Mouse (Mus musculus) kidney, postnatal 25 days (tissue): ENCODE data around the gene Fam178b.
"Not testable (repeated sequence)": the region's sequence is repeated elsewhere in the genome, so short reads cannot be mapped to it uniquely, and the experiment has no call there.

Experiments used
- DNase-seq, 2 experiments: peaks; one replicate each; pipeline ENCODE4 v3.0.0; 2021; ENCODE audit warnings: mixed read lengths in 2 of 2

Gene Fam178b

DNA sequence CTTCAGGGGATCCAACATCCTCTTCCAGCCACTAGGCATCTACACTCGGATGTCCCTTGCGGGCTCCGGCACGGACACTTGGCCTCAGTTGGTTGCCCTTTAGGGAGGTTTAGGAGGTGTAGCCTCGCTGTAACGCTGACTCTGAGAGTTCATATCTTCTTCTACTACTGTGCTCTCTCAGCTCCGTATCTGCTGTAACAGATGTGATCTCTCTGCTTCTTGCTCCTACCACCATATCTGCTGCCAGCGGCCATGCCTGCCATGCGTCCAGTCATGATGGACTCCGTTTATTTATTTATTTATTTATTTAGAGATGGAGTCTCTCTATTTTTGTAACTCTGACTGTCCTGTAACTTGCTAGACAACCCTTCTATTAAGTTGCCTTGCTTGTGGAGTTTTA is 11.7 kb downstream of the Fam178b start:
- DNase-seq = no peak

DNA sequence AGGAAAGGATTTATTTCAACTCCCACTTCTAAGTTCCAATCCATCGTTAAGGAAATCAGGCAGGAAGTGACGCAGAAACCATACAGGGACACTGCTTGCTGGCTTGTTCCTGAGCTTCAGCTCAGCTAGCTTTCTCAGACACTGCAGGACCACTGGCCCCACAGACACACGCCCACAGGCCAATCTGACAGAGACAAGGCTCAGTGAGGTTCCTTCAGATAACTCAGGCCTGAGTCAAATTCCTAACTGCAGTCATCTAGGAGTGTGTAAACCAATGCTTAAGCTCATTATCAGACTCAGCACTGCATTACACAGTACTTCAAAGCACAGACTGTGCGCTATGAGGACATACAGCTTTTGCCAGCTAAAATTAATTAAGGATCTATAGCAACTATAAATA is 12.7 kb downstream of the Fam178b start:
- DNase-seq = no peak

DNA sequence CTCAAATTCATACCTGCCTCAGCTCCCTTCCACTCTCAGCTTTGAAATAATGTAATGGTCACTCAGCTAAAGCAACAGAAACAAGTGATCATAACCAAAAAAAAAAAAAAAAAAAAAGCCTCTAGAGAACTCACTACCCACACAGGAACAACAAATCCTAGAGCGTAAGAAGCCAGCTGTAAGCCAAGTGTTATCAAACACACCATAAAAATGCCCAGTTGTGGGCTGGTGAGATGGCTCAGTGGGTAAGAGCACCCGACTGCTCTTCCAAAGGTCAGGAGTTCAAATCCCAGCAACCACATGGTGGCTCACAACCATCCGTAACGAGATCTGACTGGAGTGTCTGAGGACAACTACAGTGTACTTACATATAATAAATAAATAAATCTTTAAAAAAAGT is 15.0 kb downstream of the Fam178b start:
- not testable (repeated sequence) for DNase-seq

DNA sequence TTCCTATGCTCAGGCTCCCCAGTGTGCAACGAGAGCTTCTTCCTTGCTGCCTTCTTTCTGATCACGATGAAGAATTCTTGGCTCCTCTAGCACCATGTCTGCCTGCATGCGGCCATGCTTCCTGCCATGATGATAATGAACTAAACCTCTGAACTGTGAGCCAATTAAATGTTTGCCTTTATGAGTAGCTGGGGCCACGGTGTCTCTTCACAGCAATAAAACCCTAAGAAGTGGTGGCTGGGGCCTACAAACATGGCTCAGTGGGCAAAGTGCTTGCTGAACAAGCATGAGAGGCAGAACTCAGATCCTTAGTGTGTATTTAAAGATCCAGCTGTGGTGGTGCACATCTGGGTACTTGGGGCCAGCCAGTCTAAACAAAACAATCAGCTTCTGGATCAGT is 17.0 kb downstream of the Fam178b start:
- DNase-seq = no peak

DNA sequence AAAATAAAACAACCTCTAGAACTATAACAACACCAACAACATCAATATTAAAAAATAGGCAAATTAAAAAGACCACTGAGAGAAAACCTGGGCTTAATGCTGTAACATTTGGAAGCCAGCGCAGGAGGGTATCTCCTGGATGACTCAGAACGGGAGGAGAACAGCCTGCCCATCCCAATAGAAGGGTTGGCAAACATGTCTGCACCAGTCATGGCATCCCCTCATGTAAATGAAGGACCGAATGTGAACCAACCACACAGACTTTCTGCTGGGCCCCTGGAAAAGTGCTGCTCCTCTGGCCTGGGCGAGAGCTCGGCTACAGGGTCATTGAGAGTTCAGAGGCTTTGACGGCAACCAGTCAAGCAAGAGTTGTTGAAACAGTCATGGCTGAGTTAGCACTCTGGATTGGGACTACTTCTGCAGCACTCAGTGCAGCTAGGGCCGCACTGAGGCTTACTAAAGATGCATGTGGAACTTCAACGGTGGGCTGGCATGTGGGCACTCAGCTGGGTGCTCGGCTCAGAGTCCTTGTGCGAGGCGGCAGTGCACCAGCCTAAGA is 17.7 kb downstream of the Fam178b start:
- peak; percentile 18 to 40 for DNase-seq

DNA sequence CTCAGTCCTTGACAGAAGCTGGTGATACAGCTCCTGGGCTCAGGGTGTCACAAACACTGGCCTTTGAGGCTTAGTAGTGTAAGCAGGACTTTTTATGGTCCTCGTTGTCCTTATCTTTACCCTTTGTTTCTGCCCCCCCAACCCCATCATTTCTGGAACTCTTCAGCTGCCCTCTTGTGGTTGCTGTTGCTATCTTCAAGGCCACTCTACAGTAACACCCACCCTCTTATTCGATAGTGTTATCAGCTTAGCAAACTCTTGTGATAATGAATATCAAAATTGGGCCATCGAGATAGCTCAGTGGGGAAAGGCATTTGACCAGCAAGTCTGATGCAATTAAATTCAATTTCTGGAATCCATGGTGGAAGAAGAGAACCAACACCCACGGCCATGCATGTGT is 18.5 kb downstream of the Fam178b start:
- peak in 1 of 2 experiments; percentile 37 for DNase-seq

DNA sequence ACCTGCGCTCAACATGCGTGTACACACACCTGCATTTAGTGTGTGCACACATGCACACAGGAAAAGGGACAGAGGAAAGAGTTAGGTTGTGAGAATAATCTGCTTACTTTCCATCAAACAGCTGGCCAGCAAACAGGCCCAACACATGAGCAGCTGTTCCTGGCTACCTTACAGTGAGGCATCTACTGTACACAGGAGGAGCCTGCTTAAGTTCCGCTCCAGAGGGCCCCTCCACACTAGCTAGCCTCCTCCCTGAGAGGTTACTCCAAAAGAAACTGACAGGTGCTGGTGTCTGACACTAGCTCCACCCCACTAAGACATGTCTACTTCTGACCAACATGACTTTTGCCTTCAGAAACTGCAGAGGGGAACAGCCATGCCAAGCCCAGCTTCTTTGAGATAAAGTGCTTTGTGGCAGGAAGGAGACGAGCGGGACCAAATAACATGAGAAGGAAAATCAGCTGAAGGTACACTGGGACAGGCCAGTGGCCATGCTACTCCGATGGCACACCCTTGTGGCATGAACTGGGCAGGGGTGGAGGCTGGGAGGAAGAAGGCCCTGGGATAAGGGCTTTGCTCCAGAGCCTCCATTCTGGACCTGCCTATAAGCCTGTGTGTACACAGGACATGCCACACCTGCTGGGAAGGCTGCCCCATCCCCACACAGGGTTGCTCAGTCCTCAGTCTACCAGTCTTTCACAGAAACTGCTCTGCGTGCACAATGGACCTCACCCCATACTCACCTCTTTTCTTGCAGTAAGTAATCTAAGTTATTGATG is 24.2 kb downstream of the Fam178b start:
- DNase-seq = no peak

DNA sequence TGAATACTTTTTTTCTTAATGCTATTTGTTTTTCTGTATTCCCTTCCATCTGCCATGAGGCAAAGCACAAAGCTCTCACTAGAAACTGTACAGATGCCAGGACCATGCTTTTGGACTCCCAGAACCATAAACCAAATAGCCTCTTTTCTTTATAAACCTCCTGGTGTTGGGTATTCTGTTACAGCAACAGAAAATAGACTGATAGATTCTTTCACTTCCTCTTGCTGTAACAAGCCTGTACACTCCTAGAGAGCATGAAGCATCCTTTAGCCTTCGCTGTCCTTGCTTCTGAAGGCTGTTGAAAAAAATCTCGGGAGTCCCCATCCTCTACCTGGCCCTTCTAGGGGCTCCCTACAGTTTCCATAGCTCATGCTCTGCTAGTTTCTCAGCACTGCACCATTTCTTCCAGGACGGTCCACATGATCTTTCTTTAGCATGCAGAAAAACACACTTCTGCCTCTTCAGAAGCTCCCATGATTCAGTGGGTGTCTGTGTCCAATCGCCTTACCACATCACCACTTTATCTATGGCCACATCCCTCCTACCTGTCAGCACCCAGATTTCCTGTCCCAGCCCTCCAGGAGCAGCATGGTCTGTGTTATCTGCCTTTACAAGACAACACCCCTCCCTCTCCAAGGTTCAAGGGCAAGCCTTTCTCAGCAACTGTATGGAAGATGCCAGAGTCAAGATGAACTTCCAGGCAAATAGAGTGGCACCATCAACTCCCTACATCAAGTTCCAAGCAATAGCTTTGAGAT is 25.1 kb downstream of the Fam178b start:
- no peak for DNase-seq

DNA sequence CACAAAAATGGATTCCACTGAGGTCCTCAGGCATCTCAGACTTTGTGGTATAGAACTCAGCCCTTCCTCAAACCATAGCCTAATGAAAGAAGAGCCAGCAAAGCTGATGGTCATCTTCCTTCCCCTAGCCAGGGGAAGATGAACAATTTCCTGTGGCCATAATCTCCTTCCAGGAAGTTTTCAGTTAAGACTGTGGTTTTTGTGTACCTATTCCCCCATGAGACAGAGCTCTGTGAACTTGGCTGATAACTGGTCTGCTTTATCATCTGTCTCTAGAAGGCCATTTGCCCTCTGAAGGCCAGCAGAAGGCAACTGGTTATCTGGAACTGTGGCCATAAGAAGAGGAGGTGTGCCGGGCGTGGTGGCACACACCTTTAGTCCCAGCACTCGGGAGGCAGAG is 26.8 kb downstream of the Fam178b start:
- DNase-seq = no peak

DNA sequence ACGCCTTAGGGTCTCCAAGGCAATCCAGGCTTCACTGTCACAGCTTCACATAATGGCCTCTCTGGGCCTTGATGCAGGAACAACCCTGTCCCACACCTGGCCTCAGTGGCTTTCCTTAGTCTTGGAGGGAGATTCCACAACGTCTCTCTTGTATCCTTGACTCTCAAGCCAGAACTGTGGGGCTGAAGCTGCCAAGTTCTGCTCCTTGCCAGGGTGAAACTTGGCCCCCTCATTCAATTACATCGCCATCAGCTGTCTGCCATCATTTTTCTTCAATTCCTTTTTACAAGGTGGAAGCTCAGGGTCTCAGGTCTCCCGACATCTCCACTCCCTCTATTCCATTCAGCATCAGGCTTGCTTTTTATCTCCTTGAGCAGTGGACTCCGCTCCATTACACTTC is 27.9 kb downstream of the Fam178b start:
- no peak for DNase-seq

DNA sequence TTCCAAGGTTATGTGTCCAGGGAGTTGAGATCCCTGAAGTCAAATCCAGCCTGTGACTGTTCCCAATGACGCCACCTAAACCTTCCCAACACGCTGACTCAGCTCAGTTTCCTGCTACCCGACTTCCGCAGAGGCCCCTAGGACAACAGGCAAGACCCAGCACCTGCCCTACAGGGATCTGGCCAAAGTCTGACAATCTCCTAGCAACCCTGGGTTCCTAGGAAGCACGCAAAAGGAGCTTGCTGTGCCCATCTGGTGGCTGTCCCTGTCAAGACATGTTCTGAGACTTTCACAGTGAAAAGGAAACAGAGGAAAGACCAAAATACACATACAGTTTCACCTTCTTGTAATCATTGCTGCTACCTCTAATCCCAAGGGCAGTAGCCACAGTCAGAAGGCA is 35.4 kb downstream of the Fam178b start:
- peak in 1 of 2 experiments; percentile 49 for DNase-seq

DNA sequence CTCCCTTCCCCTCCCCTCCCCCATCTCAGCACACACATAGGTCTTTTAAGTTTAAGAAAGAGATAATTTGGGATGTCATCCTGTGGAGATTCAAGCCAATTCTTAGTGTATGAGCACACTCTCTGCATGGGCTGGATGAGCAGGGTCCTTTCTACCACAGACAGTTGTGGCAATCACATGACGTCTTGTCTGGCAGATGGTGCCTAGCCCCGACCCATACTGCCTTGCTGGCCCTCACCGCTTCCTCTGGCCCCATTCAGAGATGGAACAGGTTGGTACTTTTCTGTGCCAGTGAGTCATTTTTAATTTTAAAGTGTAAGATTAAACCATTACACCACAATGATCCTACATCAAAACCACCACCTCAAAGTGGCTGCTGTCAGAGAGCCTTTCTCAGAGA is 36.7 kb downstream of the Fam178b start:
- no peak for DNase-seq

DNA sequence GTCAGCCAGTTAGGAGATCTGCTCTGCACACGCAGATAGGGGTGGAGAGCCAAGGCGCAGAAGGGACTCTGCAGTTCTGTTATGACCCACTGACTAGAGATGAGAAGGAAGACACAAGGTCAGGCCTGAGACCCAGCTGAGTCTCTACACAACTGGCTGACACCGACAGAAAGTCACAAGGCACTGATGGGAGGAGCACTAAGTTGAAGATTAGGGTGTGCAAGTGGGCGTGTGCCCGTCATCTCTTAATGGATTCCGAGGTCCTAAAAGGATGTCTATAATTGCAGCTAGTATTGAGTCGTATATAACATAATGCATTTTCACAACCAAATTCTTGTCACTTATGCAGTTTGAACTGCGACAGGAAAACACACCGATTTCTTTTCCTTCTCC is 38.4 kb downstream of the Fam178b start:
- no peak for DNase-seq

DNA sequence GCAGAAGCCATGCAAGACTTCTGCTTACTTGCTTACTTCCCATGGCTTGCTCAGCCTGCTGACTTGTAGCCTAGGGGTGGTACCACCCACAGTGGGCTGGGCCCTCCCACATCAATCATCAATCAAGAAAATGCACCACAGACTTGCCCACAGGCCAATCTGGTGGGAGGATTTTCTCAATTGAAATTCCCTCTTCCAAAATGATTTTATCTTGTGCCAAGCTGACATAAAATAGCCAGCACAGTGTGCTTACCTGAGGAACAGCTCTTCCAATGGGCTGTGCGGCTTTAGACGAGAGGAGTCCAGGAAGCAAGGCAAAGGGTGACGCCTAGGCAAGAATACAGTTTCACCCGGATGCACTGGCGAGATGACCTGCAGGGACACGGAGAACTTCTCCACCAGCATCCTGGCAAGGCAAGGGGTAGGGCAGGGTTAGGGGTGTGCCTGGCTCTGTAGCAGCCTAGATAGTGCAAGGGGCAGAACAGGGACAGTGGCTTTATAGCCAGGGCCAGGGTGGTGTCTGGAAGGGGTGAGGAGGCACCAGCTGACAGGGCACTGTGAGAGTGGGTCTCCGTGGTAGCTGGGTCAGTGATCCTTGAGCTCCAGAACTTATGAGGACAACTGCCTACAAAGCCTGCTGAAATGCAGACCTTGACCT is 38.9 kb downstream of the Fam178b start:
- DNase-seq = no peak

DNA sequence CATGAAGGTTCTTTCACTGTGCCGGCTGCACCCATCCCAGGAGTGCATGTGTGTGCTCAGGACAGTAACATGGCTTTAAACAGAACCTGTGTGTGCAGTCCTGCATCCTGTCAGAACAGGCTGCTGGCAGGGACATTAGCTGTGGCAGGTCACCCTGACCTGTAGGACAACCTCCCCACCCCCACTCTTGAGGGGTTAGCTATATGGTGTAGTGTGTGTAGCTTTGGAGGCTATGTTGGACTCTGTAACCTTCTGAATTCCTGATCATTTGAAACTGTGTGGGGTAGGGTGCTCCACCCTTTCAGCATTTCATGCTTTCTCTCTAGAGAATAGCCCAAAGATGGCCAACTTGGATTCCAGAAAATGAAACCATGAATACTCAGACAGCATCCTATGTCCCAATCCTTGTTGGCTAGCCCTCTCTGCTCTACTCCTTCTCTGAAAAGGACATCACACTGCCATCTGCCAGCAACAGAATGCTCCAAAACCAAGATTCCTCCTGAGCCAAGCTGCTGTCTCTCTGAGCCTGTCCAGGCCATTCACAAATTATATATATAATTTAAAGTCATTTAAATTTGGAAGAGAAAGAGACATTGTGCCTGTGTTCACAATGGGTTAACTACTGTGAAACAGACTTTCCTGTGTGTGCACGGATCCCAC is 47.0 kb downstream of the Fam178b start:
- no peak for DNase-seq

DNA sequence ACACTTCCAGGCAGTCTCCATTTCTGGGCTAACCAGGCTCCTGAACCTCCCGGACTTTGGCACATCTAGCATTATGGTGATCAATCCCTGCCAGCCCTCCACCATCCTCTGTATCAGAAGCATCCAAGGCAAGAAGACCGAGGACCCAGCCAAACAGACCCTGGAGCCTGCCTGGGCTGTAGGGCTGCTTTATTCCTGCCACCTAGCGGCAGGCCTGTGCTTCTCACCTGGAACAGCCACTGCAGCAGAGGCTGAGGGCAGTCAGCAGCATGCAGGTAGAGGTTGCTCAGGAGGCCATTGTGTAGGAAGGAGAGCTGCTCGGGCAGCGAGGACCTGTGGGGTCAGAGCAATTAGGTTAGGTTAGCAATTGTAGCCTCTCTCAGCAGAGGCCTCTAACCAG is 48.0 kb downstream of the Fam178b start:
- peak; percentile 79 to 85 for DNase-seq

DNA sequence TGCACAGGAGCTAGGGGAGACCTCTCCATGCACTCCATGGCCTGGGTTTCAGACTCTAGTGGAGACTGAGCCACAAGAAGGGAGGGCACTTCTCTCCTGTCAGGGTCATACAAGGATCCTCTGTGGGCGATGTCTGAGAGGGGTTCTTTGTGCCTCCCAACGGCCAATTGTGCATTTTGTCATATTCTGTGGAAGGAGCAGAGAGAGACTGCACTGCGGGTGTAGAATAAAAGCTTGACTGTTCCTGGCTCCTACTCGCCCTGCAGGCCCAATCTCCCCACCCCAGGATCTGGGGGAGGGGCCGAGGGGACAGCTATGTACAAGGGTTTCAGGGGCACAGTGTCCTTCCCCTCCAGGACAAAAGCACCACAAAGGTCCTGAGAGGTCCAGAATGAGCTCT is 49.1 kb downstream of the Fam178b start:
- DNase-seq = no peak

DNA sequence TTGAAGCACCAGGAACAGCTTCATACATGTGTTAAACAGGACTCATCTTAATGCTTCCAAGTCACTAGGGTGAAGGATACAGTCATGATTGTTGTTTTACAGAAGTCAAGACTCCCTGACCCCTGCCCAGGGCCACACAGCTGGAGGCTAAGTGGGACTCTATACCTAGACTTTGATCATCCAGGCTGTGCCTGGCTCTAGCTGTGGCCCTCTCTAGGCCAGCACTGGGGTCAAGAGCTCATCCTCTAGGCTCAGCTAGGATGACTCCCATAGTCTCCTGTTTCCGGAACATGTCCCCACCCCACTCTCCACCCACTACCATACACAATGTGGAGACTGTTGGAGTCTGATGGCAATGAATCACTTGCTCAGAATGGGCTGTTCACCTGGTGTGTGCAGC is 50.1 kb downstream of the Fam178b start:
- no peak for DNase-seq

DNA sequence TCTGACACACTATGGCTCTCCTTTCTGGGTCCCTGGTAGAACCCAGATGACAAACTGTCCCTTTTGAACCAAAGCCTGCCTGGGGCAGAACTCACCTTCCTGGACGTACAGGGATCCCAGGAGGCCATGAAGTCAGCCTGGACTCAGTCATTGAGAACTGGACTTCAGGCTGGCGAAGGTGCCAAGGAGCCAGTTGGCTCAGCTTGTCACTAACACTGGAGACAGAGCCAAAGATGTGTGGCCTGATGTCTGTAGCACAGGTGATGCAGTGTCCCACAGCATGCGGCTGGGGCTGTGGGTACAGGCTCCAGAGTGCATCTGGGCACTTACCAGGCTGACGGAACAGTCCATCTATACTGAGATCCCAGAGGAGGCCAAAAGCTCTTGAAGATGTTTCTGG is 50.9 kb downstream of the Fam178b start:
- DNase-seq = no peak

DNA sequence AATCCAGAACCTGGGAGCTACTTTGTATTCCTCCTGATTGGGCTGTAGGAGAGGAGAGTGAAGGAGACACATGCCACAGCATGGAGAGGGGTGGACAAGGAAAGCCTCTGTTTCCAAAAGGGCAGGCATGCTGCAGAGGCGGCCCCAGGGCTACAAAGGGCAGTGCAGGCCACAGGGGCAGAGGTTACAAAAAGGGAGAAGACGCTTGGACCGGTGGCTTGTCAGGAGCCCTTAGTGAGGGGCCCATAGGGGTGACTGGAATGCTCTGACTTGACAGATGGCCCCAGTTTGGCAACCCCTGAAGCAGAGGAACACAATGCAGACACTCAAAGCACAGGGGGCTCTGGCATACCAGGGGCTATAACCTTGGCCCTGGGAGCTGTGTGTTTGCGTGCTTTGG is 51.6 kb downstream of the Fam178b start:
- no peak for DNase-seq

DNA sequence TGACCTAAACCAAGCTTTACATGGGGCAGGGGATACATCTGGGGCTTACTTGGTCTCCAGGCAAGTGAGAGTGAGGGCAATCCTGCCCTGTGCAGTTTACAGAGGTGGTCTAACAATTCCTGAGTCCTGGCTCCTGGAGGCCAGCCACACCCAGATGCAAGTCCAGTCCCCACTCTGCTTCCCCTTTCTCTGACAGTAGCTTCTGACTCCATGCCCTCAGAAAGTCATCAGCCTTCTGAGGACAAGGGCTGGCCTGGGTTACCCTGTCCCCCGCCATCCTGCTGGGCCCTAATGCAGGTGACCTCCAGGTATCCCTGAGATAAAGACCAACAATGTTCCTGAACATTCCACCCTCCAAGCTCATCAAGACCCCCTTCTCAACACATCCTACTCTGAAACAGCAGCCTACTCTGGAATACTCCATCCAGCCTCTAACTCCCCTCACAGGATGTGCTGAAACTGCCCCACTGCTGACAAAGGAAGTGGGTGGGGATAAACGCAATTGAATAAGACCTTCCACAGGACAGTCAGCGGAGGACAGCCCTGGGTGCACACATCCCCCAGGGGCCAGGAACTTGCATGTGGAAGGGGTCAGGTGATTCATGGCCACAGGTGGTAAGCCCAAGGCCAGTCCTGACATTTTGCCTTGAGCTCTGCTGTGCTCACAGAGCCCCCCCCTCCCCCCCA is 52.8 kb downstream of the Fam178b start:
- no peak for DNase-seq

DNA sequence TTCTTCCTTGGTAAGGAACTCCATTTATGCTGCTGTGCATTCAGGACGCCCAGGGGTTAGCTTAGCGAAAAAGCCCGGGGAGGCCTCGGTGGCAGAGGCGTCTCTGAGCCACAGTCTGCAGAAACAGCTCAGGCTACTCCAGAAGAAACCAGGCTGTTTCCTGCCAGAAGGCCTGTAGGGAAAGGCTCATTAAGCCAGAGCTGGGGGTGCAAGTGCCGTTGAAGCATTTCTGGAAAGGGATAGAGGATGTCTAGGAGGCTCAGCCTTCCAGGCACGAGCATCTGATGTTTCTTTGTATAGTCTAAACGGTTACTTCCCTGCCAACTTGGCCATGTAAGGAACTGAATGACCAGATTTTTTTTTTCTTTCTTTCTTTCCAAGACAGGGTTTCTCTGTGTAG is 54.4 kb downstream of the Fam178b start:
- DNase-seq = no peak
